Mouse (Mus musculus) embryonic facial prominence, embryonic 15.5 days (tissue): ENCODE data around the gene Taar7a. TPM values are rescaled to one million over a fixed set of nuclear protein-coding genes. Genes with fewer than 3 reads are reported as not detected.

ENCODE experiments used
- ATAC-seq: fragments of 200-750 bp; cut with Nextera tagmentation; 2 replicates; pipeline ENCODE4 v1.8.0; 2017; ENCODE audit warnings: low read depth, moderate TSS enrichment; ENCODE audit not compliant: insufficient number of reproducible peaks, low FRiP score, low TSS enrichment
- H3K27ac ChIP-seq: fragments of 300-500 bp; sonication (generic); replicated peaks from 2 replicates; pipeline ENCODE4 v1.5.1; 2015; ENCODE audit warnings: mild to moderate bottlenecking, inconsistent platforms
- H3K27me3 ChIP-seq: fragments of 300-500 bp; sonication (generic); 2 replicates; pipeline ENCODE4 v1.6.1; 2015; ENCODE audit warnings: inconsistent platforms
- H3K36me3 ChIP-seq: fragments of 300-500 bp; sonication (generic); 2 replicates; pipeline ENCODE4 v1.6.1; 2015; ENCODE audit warnings: mild to moderate bottlenecking, inconsistent platforms
- H3K4me1 ChIP-seq: fragments of 300-500 bp; sonication (generic); 2 replicates; pipeline ENCODE4 v1.6.1; 2015; ENCODE audit warnings: inconsistent platforms
- H3K4me2 ChIP-seq: fragments of 300-500 bp; sonication (generic); replicated peaks from 2 replicates; pipeline ENCODE4 v1.6.1; 2015; ENCODE audit warnings: mild to moderate bottlenecking, inconsistent platforms
- H3K4me3 ChIP-seq: fragments of 300-500 bp; sonication (generic); replicated peaks from 2 replicates; pipeline ENCODE4 v1.5.1; 2015; ENCODE audit warnings: mild to moderate bottlenecking, inconsistent platforms
- H3K9ac ChIP-seq: fragments of 300-500 bp; sonication (generic); 2 replicates; pipeline ENCODE4 v1.6.1; 2015; ENCODE audit warnings: inconsistent platforms
- H3K9me3 ChIP-seq: fragments of 300-500 bp; sonication (generic); replicated peaks from 2 replicates; pipeline ENCODE4 v1.6.1; 2016; ENCODE audit warnings: inconsistent platforms
- WGBS: fragments of 180-500 bp; shearing (Covaris S2); methylation state at CpG from one replicate; pipeline ENCODE4 v1.1.7; 2015; 5-methylcytosine and 5-hydroxymethylcytosine counted together
- polyA plus RNA-seq: library from polyadenylated mRNA; unstranded; fragments of >200 nt; fragmentation: Nextera tagmentation; extraction: Ambion mirVana; gene quantifications from 2 replicates; pipeline ENCODE4 v1.2.1, GENCODE M21; 2015

Taar7a gene
- polyA plus RNA-seq, 1 experiment from 2014 or later: not detected

DNA sequence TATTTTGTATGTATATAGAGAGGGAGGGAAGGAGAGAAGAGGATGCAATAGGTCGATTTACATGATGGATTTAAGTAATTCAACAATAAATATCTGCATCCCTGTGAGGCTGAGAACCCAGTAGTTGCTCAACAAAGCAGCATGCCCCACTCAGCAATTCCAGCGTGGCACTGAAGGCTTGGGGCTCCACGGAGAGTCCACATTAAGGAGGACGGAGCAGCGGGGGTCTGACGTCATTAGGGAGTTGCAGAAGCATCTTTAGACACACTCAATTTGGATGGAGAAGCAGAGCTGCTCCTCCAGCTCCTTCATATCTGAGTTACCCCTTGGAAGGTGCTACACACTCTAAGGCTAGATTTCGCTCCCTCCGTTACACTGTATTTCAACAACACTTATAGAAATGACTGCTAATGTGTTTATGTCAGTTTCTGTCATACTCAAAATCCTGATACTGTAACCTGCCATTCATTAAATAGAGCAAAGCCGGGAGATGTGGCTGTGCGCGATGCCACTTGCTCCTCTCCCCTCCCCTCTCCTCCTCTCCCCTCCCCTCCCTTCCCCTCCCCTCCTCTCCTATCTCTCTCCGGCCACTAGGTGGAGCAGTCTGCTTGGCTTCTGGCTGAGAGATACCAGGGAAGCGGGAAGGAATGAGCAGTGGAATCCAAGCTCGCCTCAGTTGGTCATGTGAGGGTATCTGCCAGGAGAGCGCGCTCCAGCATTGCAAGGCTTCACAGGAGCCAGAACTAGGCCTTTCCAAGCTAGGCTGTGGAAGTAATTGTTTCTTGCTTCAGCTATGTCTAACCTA lies 14.2 kb downstream of the Taar7a start:
- H3K27me3 ChIP-seq: no peaks in the 10 kb centered on the region
- H3K9ac ChIP-seq: no peak overlapping the region
- no peak overlapping the region for H3K4me3 ChIP-seq
- no peak for ATAC-seq
- H3K27ac ChIP-seq: no peak overlapping the region
- H3K4me1 ChIP-seq: no peaks in the 10 kb centered on the region
- WGBS: 42% methylated on average over 16 of the region's 16 CpGs
- no peaks in the 10 kb centered on the region for H3K36me3 ChIP-seq
- no peak overlapping the region for H3K4me2 ChIP-seq
- H3K9me3 ChIP-seq: no peaks in the 10 kb centered on the region

DNA sequence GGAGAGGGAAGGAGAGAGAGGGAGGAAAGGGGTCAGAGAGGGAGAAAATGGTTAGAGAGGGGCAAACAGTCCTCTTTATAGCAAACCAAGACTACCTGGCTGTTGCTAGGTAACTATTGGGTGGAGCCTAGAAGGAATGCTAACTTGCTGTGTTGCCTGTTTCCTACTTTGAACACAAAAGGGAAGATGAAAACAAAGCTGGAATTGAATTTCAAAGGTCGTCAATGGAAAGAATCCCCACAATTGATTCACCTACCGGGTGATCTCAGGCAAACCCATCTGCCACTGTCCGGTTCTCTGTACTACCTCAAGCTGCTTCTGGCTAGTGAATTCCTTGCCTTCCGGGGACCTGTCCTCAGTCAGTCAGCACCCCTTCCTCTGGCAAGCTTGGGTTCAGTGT lies 15.3 kb downstream of the Taar7a start:
- Histone ChIP-seq H3K36me3 (no peaks in the 10 kb centered on the region), H3K4me2 (no peak overlapping the region), H3K9me3 (no peaks in the 10 kb centered on the region), H3K27ac (no peak overlapping the region), H3K27me3 (no peaks in the 10 kb centered on the region), H3K4me1 (no peaks in the 10 kb centered on the region), H3K9ac (no peak overlapping the region), H3K4me3 (no peak overlapping the region)
- WGBS: 50% methylated on average over 4 of the region's 4 CpGs
- no peak for ATAC-seq

DNA sequence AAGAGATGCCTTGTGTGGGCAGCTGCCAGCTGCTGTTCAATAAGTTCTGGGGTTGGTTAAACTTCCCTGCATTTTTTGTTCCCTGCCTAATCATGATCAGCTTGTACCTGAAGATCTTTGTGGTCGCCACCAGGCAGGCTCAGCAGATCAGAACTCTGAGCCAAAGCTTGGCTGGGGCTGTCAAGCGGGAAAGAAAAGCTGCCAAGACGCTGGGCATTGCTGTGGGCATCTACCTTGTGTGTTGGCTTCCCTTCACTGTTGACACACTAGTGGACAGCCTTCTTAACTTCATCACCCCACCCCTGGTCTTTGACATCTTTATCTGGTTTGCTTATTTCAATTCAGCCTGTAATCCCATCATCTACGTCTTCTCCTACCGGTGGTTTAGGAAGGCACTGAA lies 22.0 kb downstream of the Taar7a start:
- no peaks in the 10 kb centered on the region for H3K27me3 ChIP-seq
- no peak overlapping the region for H3K9ac ChIP-seq
- H3K4me3 ChIP-seq: no peak overlapping the region
- H3K27ac ChIP-seq: no peak overlapping the region
- no peak overlapping the region for H3K4me2 ChIP-seq
- H3K36me3 ChIP-seq: no peaks in the 10 kb centered on the region
- H3K9me3 ChIP-seq: no peaks in the 10 kb centered on the region
- 81% methylated on average over 5 of the region's 5 CpGs for WGBS
- no peak for ATAC-seq
- H3K4me1 ChIP-seq: no peaks in the 10 kb centered on the region

DNA sequence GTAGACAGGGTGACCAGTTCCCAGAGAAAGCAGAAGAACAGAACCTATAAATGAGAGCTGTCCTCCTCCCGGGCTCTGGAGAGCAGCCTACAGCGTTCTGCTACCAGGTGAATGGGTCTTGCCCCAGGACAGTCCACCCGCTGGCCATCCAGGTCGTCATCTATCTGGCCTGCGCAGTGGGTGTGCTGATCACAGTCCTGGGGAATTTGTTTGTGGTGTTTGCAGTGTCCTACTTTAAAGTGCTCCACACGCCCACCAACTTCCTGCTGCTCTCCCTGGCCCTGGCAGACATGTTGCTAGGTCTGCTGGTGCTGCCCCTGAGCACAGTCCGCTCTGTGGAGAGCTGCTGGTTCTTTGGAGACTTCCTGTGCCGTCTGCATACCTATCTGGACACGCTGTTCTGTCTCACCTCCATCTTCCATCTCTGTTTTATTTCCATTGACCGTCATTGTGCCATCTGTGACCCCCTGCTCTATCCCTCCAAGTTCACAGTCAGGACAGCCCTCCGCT lies 22.6 kb downstream of the Taar7a start, which contains the start of gene Taar5:
Taar5 (plus strand) TSS at position 51 of the 510 bp plus-strand sequence.
- Histone ChIP-seq H3K36me3 (no peaks in the 10 kb centered on the region), H3K27ac (no peak within 1 kb of the TSS), H3K9ac (no peak within 1 kb of the TSS), H3K9me3 (no peaks in the 10 kb centered on the region), H3K4me3 (no peak within 1 kb of the TSS), H3K27me3 (no peaks in the 10 kb centered on the region), H3K4me1 (no peaks in the 10 kb centered on the region), H3K4me2 (no peak within 1 kb of the TSS)
- WGBS: 88% methylated on average over 11 of the region's 11 CpGs
- ATAC-seq: no peak

- Histone ChIP-seq H3K4me3 (no peak overlapping the region), H3K4me1 (no peaks in the 10 kb centered on the region), H3K36me3 (no peaks in the 10 kb centered on the region), H3K9ac (no peak overlapping the region), H3K9me3 (no peaks in the 10 kb centered on the region), H3K27me3 (no peaks in the 10 kb centered on the region), H3K27ac (no peak overlapping the region), H3K4me2 (no peak overlapping the region)
- no peak for ATAC-seq
- 81% methylated on average over 6 of the region's 6 CpGs for WGBS
Measured at GRCm38 (mm10) chr10:23964921-23965610, 28.2 kb downstream of the Taar7a start.

DNA sequence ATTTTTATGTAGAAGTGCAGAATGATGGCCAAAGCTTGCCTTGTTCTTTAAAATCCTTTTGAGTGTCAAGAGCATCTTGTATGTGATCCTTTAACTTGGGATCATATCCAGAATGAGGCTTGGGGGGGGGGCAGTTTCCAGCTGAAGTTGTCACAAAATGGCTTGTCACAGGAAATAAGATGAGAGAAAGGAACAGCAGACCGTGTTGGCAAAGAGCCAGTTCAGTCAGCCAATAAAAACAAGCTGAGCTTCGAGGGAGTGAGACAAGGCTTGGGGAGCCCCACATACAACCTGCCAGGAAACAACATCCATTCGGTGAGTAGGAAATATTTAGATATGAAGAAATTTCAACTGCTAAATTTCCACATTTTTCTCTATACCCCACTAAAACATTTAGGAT lies 29.8 kb downstream of the Taar7a start:
- ATAC-seq: no peak
- Histone ChIP-seq H3K27ac (no peak overlapping the region), H3K9ac (no peak overlapping the region), H3K4me3 (no peak overlapping the region), H3K4me1 (no peaks in the 10 kb centered on the region), H3K27me3 (no peaks in the 10 kb centered on the region), H3K4me2 (no peak overlapping the region), H3K9me3 (no peaks in the 10 kb centered on the region), H3K36me3 (no peaks in the 10 kb centered on the region)
- whole genome bisulfite sequencing: 41% methylated on average over 3 of the region's 3 CpGs

DNA sequence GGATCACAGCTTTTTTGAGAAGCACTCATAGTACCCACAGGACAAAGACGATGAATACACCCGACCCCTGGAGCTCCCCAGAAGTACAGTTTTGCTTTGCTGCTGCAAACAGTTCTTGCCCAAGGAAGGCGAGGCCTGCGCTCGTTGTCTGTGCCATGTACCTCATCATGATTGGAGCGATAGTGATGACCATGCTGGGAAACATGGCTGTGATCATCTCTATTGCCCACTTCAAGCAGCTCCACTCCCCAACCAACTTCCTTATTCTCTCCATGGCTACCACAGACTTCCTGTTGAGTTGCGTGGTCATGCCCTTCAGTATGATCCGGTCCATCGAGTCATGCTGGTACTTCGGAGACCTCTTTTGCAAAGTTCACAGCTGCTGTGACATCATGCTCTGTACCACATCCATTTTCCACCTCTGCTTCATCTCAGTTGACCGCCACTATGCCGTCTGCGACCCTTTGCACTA lies 32.8 kb downstream of the Taar7a start, which contains the start of gene Taar4:
Taar4 (plus strand) TSS at position 51 of the 472 bp plus-strand sequence.
- Histone ChIP-seq H3K9ac (no peak within 1 kb of the TSS), H3K27ac (no peak within 1 kb of the TSS), H3K4me2 (no peak within 1 kb of the TSS), H3K4me1 (no peaks in the 10 kb centered on the region), H3K9me3 (no peaks in the 10 kb centered on the region), H3K36me3 (no peaks in the 10 kb centered on the region), H3K4me3 (no peak within 1 kb of the TSS), H3K27me3 (no peaks in the 10 kb centered on the region)
- 96% methylated on average over 13 of the region's 13 CpGs for WGBS
- ATAC-seq: no peak

DNA sequence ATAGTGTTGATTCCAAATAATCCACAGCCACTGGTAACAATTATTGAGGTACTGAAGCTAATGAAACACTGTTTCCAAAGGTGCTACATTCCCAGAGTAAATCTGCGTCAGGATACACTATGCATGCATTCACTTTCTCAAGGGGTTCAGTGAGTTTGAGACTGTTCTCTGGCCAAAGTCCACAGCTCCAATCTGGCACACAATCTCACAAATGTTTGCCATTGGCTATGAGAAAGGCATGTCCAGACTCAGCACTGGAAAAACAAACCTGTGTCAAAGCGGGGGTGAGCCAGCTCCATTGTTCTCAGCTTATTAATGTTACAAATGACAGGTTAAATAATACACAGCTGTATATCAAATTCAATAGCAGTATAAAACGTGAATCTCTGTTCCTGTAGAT lies 34.2 kb downstream of the Taar7a start:
- Histone ChIP-seq H3K4me2 (no peak overlapping the region), H3K27me3 (no peaks in the 10 kb centered on the region), H3K9ac (no peak overlapping the region), H3K4me1 (no peaks in the 10 kb centered on the region), H3K9me3 (no peaks in the 10 kb centered on the region), H3K27ac (no peak overlapping the region), H3K36me3 (no peaks in the 10 kb centered on the region), H3K4me3 (no peak overlapping the region)
- no peak for ATAC-seq
- WGBS: 45% methylated on average over 3 of the region's 3 CpGs

- ATAC-seq: no peak
- Histone ChIP-seq H3K27me3 (no peaks in the 10 kb centered on the region), H3K9me3 (no peaks in the 10 kb centered on the region), H3K27ac (no peak overlapping the region), H3K4me2 (no peak overlapping the region), H3K4me1 (no peaks in the 10 kb centered on the region), H3K36me3 (no peaks in the 10 kb centered on the region), H3K4me3 (no peak overlapping the region), H3K9ac (no peak overlapping the region)
- 76% methylated on average over 6 of the region's 6 CpGs for WGBS
Measured at GRCm38 (mm10) chr10:23951714-23952113, 41.6 kb downstream of the Taar7a start.

- no peak for ATAC-seq
- Histone ChIP-seq H3K27me3 (no peaks in the 10 kb centered on the region), H3K4me3 (no peak within 1 kb of the TSS), H3K4me2 (no peak within 1 kb of the TSS), H3K9ac (no peak within 1 kb of the TSS), H3K27ac (no peak within 1 kb of the TSS), H3K9me3 (no peaks in the 10 kb centered on the region), H3K4me1 (no peaks in the 10 kb centered on the region), H3K36me3 (no peaks in the 10 kb centered on the region)
- WGBS: 81% methylated on average over 16 of the region's 16 CpGs
Measured at GRCm38 (mm10) chr10:23949508-23950005, 43.7 kb downstream of the Taar7a start, which contains the start of gene Taar3. Gene Taar3 (plus strand): TSS chr10:23949558.

DNA sequence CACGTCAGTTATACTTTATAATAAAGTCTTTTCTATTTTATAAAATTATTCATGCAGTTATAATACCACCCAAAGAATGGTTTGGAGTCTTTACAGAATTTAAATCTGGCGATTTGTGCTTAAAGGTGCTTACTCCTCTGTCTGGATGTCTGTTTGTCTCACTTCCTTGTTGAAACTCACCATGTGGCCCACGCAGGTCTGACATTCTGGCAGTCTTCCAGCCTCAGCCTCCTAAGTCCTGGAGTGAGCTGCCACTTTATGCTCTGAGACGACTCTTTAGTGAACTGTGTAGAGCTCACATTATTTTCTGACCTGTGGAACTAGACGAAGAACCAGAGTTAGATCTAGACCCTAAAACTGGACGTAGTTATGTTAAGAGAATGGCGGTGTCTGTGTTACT lies 45.3 kb downstream of the Taar7a start:
- WGBS: 64% methylated on average over 7 of the region's 7 CpGs
- ATAC-seq: no peak
- Histone ChIP-seq H3K27ac (no peak overlapping the region), H3K4me3 (no peak overlapping the region), H3K9ac (no peak overlapping the region), H3K4me2 (no peak overlapping the region), H3K36me3 (no peaks in the 10 kb centered on the region), H3K9me3 (no peaks in the 10 kb centered on the region), H3K27me3 (no peaks in the 10 kb centered on the region), H3K4me1 (no peaks in the 10 kb centered on the region)
